Mouse (Mus musculus) ES-Bruce4 (cell line): Measurements from ENCODE around the gene Tmem269. TPM values are rescaled to one million over a fixed set of nuclear protein-coding genes. Genes with fewer than 3 reads are reported as not detected.

Source experiments
- H3K27ac ChIP-seq: 2 replicates; pipeline ENCODE4 v1.5.1; 2012; ENCODE audit warnings: low read length, inconsistent platforms; ENCODE audit not compliant: insufficient read depth
- H3K27me3 ChIP-seq: 2 replicates; pipeline ENCODE4 v1.6.1; 2012; ENCODE audit warnings: mild to moderate bottlenecking, low read length, inconsistent platforms; ENCODE audit not compliant: control insufficient read depth, poor library complexity, insufficient read depth, severe bottlenecking
- H3K36me3 ChIP-seq: 2 replicates; pipeline ENCODE4 v1.6.1; 2012; ENCODE audit warnings: inconsistent platforms, mild to moderate bottlenecking, low read length, moderate library complexity; ENCODE audit not compliant: control insufficient read depth, poor library complexity, insufficient read depth, severe bottlenecking
- H3K4me1 ChIP-seq: one replicate; pipeline ENCODE4 v1.8.1; 2011; ENCODE audit warnings: low read length; ENCODE audit not compliant: control insufficient read depth, insufficient read depth
- H3K4me3 ChIP-seq: 2 replicates; pipeline ENCODE4 v1.5.1; 2011; ENCODE audit warnings: low read depth, mild to moderate bottlenecking, low read length
- H3K9ac ChIP-seq: 2 replicates; pipeline ENCODE4 v1.6.1; 2012; ENCODE audit warnings: low read depth, mild to moderate bottlenecking, inconsistent platforms; ENCODE audit not compliant: poor library complexity, severe bottlenecking
- H3K9me3 ChIP-seq: replicated peaks from 2 replicates; pipeline ENCODE4 v1.6.1; 2012; ENCODE audit warnings: mild to moderate bottlenecking, low read length, inconsistent platforms; ENCODE audit not compliant: control insufficient read depth, poor library complexity, insufficient read depth, severe bottlenecking
- CTCF ChIP-seq: IDR thresholded peaks from one replicate; pipeline ENCODE4 v1.8.1; 2011; ENCODE audit warnings: low read depth, low read length
- EP300 ChIP-seq: IDR thresholded peaks from 2 replicates; pipeline ENCODE4 v1.6.1; 2011; ENCODE audit warnings: low read depth, low read length; ENCODE audit not compliant: insufficient read depth
- POLR2A ChIP-seq: IDR thresholded peaks from one replicate; pipeline ENCODE4 v1.8.1; 2011; ENCODE audit warnings: low read length; ENCODE audit not compliant: insufficient read depth
- polyA plus RNA-seq: library from polyadenylated mRNA; stranded (reverse); fragments of >200 nt; gene quantifications from 2 replicates; pipeline ENCODE4 v1.2.4, GENCODE M21; 2011; ENCODE audit warnings: low read depth; ENCODE audit not compliant: missing spikeins, insufficient read depth, insufficient read length

The Tmem269 gene
- polyA plus RNA-seq, 1 experiment, result 0.73 TPM

DNA sequence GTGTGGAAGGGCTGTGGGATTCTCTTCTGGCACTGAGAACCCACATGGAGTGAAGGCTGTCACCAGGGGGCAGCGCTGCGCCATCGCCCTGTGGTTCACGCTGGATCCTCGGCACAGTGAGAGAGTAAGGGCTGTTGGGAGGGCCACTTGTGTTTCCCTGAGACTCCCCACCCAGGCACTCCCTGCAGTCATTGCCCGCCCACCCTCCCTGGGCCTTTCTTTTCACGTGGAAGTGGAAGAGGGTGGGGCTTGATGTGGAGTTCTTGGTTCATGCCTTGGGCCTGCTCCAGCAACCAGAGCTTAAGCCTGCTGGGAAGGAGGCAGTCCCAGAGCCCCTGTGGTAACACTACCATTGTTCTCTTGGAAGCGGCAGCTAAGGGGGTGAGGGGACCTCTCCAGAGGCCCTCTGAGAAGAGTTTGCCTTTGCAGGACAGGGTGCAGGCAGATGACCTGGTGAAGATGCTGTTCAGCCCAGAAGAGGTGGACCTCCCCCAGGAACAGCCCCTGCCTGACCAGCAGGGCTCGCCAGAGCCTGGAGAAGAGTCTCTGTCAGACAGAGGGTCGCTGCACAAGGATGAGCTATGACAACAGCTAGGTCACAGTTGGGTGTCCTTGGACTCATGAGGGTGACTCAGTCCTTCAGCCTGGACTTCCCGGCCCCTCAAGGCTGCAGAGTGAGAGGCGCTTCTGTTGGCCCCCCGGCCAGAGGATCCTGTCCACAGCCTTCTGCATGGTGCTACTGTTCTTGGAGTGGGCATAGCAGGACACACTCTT is 29.6 kb upstream of the Tmem269 start:
- Histone ChIP-seq H3K9ac (peak overlapping the region; percentile 14), H3K36me3 (no peaks in the 10 kb centered on the region), H3K9me3 (no peaks in the 10 kb centered on the region), H3K4me3 (no peak overlapping the region), H3K4me1 (no peaks in the 10 kb centered on the region), H3K27ac (no peak overlapping the region), H3K27me3 (no peaks in the 10 kb centered on the region)
- no peak for TF ChIP-seq POLR2A
- TF ChIP-seq CTCF, result peak; percentile 89

DNA sequence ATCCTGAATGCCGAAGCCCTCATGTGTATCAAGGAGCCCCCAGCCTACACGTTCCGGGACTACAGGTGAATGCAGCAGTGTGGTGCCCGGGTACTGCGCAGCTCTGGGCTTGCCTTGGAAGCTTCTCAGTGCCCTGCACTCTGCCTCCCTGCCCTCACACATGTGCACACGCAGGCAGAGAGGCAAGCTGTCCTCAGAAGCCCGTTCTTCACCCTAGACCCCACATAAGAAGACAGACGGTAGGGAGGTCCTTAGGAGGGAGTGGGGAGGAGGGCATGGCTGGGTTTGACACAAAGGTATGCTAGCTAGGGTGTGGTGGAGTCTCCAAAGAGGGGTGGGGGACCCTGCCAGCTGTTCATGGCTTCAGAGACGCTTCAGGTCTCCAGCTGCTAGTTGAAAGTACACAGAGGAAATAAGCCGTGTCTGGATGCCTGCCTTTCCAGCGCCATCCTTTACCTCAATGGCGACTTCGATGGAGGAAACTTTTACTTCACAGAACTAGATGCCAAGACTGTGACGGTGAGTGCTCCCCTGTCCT is 28.7 kb upstream of the Tmem269 start:
- H3K4me1 ChIP-seq, result no peaks in the 10 kb centered on the region
- H3K9ac ChIP-seq, result no peak overlapping the region
- no peaks in the 10 kb centered on the region for H3K9me3 ChIP-seq
- TF ChIP-seq POLR2A, result no peak
- TF ChIP-seq CTCF, result no peak
- no peak for TF ChIP-seq EP300
- H3K36me3 ChIP-seq, result no peaks in the 10 kb centered on the region
- no peak overlapping the region for H3K4me3 ChIP-seq
- H3K27ac ChIP-seq, result no peak overlapping the region
- no peaks in the 10 kb centered on the region for H3K27me3 ChIP-seq

GRCm38 (mm10) chr4:119245961-119246360 is 27.9 kb upstream of the Tmem269 start:
- H3K27me3 ChIP-seq, result no peaks in the 10 kb centered on the region

DNA sequence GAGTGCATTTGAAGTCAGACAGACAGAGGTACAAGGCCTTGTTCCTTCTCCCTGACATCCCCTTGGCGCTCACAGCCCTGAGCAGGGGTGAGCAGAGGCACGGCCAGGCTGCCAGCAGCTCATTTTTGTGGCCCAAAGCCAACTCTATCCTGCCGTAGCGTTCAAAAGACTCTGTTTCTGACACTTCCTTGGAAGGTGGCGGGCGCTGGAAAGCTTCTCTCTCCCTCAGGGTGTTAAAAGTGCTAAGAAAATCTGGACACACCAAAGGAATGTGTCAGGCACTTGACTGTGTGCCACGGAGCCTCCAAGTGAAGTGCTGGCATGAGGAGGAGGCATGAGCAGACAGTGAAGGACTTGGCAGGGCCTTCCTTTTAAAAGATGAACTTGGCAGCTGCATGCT is 27.5 kb upstream of the Tmem269 start:
- Histone ChIP-seq H3K27me3 (no peaks in the 10 kb centered on the region), H3K4me3 (no peak overlapping the region), H3K27ac (no peak overlapping the region), H3K9ac (no peak overlapping the region), H3K4me1 (no peaks in the 10 kb centered on the region), H3K36me3 (no peaks in the 10 kb centered on the region), H3K9me3 (no peaks in the 10 kb centered on the region)
- no peak for TF ChIP-seq POLR2A
- no peak for TF ChIP-seq EP300
- no peak for TF ChIP-seq CTCF

More at GRCm38 (mm10) chr4:119245961-119246360, 27.9 kb upstream of the Tmem269 start:
- Histone ChIP-seq H3K9me3 (no peaks in the 10 kb centered on the region), H3K9ac (no peak overlapping the region), H3K4me1 (no peaks in the 10 kb centered on the region), H3K4me3 (no peak overlapping the region), H3K27ac (no peak overlapping the region), H3K36me3 (no peaks in the 10 kb centered on the region)
- no peak for TF ChIP-seq CTCF
- TF ChIP-seq EP300, result no peak
- TF ChIP-seq POLR2A, result no peak

- Histone ChIP-seq H3K27ac (no peak overlapping the region), H3K27me3 (no peaks in the 10 kb centered on the region), H3K4me1 (no peaks in the 10 kb centered on the region), H3K9ac (no peak overlapping the region), H3K9me3 (no peaks in the 10 kb centered on the region), H3K4me3 (no peak overlapping the region), H3K36me3 (no peaks in the 10 kb centered on the region)
- TF ChIP-seq CTCF, result no peak
- TF ChIP-seq EP300, result no peak
- no peak for TF ChIP-seq POLR2A
Observed at GRCm38 (mm10) chr4:119244468-119245240, 26.6 kb upstream of the Tmem269 start.

DNA sequence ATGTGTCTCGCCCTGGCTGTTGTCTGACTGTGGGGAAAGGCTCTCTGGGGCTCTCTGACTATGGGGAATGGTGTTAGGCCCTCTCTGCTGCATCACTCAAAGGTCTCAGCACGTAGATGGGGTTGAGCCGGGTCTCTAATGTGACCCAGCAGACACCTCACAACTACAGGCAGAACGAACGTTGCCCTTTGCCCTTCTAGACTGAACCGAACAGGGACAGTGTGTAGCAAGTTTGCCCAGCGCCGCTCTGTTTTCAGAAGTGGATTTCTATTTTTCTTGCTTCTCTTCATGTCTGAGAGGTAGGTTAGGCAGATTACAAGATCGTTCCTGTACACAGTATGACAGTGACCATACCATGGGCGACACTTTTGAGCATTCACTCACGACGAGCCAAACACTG is 24.6 kb upstream of the Tmem269 start:
- TF ChIP-seq EP300, result no peak
- no peak for TF ChIP-seq POLR2A
- no peak for TF ChIP-seq CTCF
- Histone ChIP-seq H3K36me3 (no peaks in the 10 kb centered on the region), H3K27ac (no peak overlapping the region), H3K9me3 (no peaks in the 10 kb centered on the region), H3K4me1 (no peaks in the 10 kb centered on the region), H3K9ac (no peak overlapping the region), H3K27me3 (no peaks in the 10 kb centered on the region), H3K4me3 (no peak overlapping the region)
